Mouse (Mus musculus) frontal cortex, postnatal 10 days (tissue): ENCODE results near the gene Rpia.

Experiments
- DNase-seq, 2 experiments: peaks; one replicate each; pipeline ENCODE4 v3.0.0; 2022; ENCODE audit warnings: low spot score in 2 of 2, mixed read lengths in 1 of 2

Gene Rpia

DNA sequence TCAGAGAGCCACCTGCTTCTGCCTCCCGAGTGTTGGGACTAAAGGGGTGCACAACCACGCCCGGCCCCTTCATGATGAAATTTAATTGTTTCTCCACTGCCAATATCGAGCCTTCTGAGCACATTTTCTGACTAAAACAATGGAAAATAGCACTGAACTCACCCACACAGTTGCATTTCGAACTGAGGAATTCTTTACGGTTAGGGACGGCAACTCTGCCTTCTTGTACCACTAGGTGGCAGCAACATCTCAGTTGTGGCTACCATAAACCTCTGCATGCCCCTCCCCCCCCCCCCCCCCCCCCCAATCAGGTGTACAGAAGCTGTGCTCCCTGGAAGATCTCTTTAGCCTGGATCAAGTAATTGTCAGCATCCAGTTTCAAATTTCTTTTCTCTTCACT lies 13.2 kb upstream of the Rpia start:
- DNase-seq: peak in 1 of 2 experiments; percentile 46

DNA sequence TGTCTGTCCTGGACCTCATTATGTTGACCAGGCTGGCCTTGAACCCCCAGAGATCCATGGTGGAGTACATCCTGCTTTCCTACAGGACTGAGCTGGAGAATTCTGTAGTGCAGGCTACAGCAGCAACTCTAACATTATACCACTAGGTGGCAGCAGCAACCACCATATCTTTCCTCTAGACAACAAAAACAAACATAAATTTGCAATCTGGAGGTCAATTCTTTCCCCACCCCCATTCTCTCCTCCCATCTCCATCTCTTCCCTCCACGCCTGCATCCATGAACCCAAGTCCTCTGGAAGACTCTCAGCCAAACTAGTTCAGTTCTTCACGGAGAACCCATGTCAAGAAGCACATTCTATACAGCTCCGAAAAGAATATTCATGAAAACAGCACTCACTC lies 12.6 kb upstream of the Rpia start:
- DNase-seq: no peak

GRCm38 (mm10) chr6:70797581-70798251 lies 5.7 kb upstream of the Rpia start:
- no peak for DNase-seq

- no peak for DNase-seq
Observed at GRCm38 (mm10) chr6:70796940-70797339, 4.9 kb upstream of the Rpia start.

- no peak for DNase-seq
Observed at GRCm38 (mm10) chr6:70792644-70793043, 612 bp upstream of the Rpia start.

DNA sequence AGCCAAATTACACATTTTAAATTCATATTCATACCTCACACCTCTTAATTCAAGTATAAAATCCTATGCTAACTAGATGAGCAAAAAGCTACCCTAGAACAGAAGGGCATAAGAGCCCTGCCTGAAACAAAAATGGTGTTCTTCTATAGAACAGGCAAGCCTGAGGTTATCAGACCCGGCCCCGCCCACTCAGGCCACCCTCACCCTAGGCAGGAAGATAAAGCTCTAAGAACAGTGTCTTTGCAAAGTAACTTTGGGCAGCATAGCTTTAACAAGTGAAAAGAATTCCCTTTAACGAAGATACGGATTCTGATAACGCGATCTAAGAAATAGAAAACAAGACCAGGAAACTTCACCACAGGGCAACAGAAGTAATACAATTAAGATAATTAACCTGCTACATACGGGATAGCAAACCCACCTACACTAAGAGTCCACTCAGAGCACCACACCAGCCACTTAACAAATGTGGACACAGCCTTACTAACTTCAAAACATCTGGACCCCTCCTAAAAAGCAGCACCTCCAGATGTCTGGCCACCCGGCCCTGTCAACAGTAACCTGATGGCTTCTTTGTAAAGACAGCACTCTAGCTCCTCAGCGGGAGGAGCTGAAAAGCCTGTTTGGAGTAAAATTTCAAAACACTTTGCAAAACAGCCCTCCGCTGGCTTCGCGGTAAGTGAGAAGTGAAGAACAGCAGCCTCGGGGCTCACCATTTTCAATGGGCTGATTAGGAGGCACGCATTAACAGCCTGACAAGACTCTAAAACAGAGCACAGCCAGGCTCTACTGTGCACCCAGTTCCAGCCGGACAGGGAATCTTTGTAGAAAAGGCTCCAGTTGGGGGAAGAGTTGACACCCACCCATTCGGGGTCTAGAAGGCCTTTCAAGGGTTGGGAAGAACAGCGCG lies 925 bp downstream of the Rpia start:
- no peak for DNase-seq

DNA sequence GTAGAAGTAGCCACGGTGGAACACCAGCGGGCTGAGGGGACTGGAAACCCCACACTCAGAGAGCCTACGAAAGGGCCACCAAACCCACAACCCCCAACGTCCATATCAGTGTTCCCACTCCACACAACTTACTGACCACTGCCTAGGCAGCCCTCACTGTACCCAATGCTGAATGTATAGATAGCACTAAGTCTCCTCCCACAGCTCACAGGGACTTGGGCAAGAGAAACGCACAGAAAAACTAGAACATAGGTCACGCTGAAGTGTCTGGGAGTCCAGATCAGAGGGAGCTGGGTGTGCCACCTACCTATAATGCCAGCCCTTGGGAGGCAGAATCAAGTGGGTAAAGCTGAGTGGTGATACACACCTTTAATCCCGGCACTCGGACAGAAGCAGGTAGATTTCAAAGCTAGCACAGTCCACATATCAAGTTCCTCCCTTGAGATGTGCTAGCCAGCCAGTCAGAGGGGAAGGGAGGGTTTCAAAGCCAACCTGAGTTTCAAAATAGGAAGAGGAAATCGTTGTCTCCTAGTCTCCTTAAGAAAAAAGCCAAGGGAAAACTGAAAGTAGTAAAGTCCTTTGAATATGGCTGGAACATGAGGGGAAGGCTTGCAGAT lies 1.9 kb downstream of the Rpia start:
- no peak for DNase-seq

- no peak for DNase-seq
Observed at GRCm38 (mm10) chr6:70789134-70789533, 2.9 kb downstream of the Rpia start.

DNA sequence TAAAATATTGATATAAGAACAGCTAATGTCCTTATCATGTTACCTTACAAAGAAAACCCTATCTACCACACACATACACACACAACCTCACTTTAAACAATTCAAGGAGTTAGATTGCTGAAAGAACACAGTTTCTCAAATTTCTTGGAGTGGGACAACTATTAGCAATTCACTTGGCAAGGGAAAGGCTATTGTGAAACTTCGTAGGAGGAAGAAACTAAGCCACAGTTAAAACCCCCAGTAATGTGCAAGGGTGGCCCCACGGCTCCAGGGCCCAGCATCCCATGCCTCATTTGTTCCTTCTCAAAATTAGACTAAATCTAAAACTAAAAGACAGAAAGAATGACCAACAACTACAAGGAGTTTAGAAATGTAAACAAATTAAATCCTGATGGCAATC lies 4.5 kb downstream of the Rpia start:
- no peak for DNase-seq

DNA sequence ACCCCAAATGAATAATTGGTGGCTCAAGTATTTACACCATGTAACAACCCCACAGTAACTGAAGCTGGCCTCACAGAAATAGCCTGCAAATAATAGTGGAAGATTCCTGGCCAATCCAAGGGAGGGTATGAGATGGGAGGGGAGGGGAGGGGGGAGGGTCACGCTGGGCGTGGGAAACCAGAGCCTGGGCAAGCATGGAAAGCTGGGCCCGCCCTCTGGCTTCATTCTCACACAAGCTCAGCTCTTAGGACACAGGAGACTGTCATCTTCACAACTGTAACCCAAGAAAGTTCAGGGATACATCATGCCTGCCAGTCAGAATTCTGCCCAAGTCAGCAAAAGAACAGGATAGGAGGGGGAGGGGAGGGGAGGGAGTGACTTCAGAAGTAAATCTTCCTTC lies 6.2 kb downstream of the Rpia start:
- no peak for DNase-seq

DNA sequence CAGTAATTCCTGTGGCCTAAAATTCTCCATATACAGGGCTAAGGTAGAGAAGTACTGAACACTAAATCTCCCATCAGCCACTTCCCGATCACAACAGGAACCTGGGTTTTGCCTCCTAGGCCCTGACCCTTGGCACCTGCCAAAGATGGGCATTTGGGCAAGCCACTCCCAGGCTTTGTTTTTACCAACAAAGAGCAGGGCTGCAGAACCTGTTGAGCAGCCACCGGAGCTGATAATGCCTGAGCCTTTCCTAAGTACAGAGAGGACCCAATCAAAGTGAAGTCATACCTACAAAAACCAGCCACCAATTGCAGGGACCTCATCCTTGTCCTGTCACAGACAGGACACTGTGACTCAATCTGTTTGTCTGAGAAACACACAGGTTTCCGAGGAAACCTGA lies 7.2 kb downstream of the Rpia start:
- no peak for DNase-seq

DNA sequence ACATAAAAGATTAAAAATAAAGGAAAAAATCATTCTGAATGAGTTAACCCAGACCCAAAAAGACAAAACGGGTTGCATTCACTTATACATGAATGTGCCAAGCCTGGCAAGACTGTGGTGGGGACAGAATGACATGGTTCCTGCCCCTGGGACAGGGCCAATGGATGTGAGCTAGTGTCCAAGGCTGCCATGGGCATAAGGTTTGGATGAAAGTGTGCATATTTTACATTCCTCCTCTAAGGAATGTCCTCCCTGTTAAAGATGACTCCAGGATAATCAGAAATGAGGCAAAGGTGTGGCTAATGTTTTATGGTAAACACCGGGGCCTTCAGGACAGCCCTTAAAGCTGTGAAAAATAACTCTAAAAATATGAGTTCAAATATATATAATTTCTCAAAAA lies 10.7 kb downstream of the Rpia start:
- no peak for DNase-seq

DNA sequence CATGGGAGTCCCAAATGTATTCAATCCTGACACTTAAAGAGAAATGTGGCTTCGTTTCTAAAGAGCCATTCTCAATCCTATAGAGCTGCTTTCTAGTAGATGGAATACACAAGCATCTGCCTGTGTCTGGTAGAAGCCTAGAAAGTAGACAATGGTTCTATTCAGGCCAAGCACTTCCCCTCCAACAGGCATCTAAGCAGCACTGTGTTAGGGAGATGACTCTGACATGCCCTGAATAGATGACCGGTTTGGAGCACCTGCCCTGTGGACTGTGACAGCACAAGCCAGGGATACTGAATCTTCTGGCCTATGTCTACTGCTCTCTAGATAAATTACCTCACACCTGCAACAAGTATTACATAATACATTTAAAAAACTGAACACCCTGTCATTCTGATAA lies 17.7 kb downstream of the Rpia start:
- DNase-seq: no peak

DNA sequence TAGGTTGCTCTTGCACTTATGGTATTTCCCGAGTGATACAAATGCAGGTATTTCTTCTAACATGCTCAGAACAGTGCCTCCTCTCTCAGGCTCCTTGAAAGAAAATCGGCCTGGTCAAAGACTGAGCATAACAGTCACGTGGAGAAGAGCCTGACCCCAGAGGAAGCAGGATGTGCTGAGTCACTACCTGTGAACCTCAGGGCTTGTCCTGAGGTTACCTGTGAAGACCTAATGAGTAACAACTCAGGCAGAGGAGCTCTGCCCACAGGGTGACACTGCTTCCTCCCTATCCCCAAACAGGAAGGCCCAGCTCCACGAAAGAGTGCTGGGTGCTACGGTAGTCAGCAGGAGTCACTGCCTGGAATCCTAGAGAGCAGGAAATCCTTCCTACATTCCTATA lies 18.3 kb downstream of the Rpia start:
- DNase-seq: no peak

- DNase-seq: peak; percentile 52 to 72
Observed at GRCm38 (mm10) chr6:70768769-70769168, 23.3 kb downstream of the Rpia start.

DNA sequence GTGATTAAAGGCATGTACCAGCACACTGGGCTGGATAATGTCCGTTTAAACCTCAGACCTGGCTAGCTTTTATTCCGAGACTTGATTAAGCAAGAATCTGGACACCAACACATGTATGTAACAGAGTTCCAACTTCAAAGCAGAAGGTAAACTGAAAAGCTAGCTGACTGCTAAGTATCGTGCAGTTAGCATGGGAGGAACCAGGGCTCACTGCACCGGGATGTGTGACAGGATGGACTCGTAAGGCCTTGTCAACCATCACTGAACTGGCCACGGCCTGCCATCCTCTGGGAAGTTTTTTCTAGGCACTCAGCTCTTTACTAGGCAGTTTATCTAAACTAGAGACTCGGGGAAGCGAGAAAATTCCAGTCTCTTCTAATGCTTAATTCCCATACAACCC lies 27.0 kb downstream of the Rpia start:
- no peak for DNase-seq

- DNase-seq: no peak
Observed at GRCm38 (mm10) chr6:70764551-70764950, 27.5 kb downstream of the Rpia start.

GRCm38 (mm10) chr6:70763881-70764280 lies 28.2 kb downstream of the Rpia start:
- DNase-seq: no peak

DNA sequence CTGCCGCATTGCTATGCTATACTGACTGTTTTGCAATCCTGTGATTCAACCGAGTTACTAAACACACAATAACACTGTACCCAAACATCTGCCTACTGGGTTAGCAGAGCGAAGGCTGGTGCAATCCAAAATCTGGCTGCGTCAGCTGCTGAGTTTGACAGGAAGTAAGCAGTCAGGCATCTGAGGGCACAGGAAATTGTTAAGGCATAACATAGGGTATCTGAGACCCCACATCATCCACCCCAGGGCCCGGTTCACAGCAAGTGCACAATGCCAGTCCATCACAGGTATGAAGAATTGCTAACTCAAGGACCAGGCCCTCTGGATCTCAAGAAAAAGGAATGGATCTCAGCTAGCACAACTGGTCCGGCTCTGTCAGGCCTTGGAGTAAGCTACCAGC lies 29.4 kb downstream of the Rpia start:
- no peak for DNase-seq

DNA sequence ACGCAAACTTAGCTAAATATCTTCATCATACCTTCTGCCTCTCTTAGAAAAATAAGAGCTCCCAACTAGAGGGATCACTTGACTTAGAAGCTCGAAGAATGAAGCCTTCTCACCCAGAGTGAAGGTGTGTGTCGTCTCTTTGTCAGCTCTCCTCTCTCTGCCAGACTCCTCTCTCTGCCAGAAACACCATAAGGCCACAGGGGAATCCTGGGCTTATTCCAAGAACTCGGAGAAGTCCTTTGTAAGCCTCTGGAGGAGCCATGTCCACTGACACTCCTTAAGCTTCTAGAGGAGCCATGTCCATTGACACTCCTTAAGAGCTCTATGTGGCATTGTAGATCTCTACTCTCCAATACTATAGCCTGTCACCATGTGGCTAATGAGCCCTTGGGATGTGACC lies 31.1 kb downstream of the Rpia start:
- DNase-seq: no peak

- no peak for DNase-seq
Observed at GRCm38 (mm10) chr6:70754833-70755232, 37.2 kb downstream of the Rpia start.

DNA sequence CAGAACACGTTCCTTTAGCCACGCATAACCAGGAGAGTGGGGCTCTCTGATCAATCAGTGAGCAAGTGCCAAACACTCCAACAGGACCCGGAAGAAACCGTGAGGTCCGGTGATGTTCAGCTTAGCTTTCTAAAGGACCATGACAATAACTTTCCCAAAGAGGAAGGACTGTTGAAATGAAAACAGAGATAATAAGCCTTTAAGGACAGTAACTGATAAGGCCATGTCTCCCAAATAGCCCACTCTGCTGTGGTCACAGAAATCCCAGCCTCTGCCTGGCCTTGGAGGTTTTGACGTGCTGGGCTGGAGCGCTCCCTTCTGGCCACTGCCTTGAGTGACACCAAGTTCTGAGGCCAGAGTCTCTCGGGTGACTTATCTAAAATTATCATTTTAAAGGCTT lies 39.7 kb downstream of the Rpia start:
- DNase-seq: no peak

- no peak for DNase-seq
Observed at GRCm38 (mm10) chr6:70751898-70752273, 40.1 kb downstream of the Rpia start.
